25 mouse cellular contexts compared by ENCODE assay signal in genomic region chr11:70630129-70630528, GRCm38 (mm10). TPM values are rescaled to one million over a fixed set of nuclear protein-coding genes. Genes with fewer than 3 reads are reported as not detected.
DNase-seq lines count a peak whose midpoint lies in the region; ATAC-seq and TF ChIP-seq lines count a peak whose summit lies in the region.
"Had no signal": no experiment of that assay in that cellular context is flagged by ENCODE, and none has a peak within 500 bp of the region (broad histone marks: within the 10 kb centered on the region; RNA-seq: fewer than 3 reads in every experiment).

No protein-coding gene starts in this region.

- intact Hi-C loops in gastrocnemius, adult 2 months (cut with DNase I), result no loop called here
- intact Hi-C loops in gastrocnemius, postnatal 14 days (cut with DNase I; ENCODE audit: low total_unique reads), result no loop called here

- WGBS in intestine, postnatal 0 days, result 49% methylated on average over 7 of the region's 7 CpGs

- no peaks in the 10 kb centered on the region for H3K36me3 ChIP-seq in intestine, postnatal 0 days (ENCODE audit: control insufficient read depth, insufficient read depth)
- H3K36me3 ChIP-seq: embryonic facial prominence, embryonic 15.5 days; hindbrain, embryonic 13.5 days; midbrain, embryonic 13.5 days had no signal

- no peak overlapping the region for H3K4me3 ChIP-seq in gastrocnemius, adult 2 months
- H3K4me3 ChIP-seq in intestine, postnatal 0 days (ENCODE audit: low read depth, low read length), result no peak overlapping the region
- H3K4me3 ChIP-seq: embryonic facial prominence, embryonic 15.5 days; hindbrain, embryonic 13.5 days; midbrain, embryonic 13.5 days; myocyte had no signal

- H3K9me3 ChIP-seq in intestine, postnatal 0 days (ENCODE audit: control insufficient read depth), result no peaks in the 10 kb centered on the region
- H3K9me3 ChIP-seq: embryonic facial prominence, embryonic 15.5 days; hindbrain, embryonic 13.5 days; midbrain, embryonic 13.5 days had no signal

- no peak overlapping the region for H3K4me2 ChIP-seq in intestine, postnatal 0 days (replicated peaks; ENCODE audit: low read depth)
- H3K4me2 ChIP-seq: embryonic facial prominence, embryonic 15.5 days; heart, embryonic 11.5 days; hindbrain, embryonic 13.5 days; midbrain, embryonic 13.5 days had no signal

- ATAC-seq in intestine, postnatal 0 days, result no peak
- ATAC-seq: midbrain, embryonic 13.5 days had no signal

- 0 out of 2 replicates have a peak, but pooled peaks cover 2% of the 10 kb centered on the region for H3K4me1 ChIP-seq in intestine, postnatal 0 days (replicated peaks; ENCODE audit: control insufficient read depth, insufficient read depth, low read length)
- H3K4me1 ChIP-seq: embryonic facial prominence, embryonic 15.5 days; hindbrain, embryonic 13.5 days; midbrain, embryonic 13.5 days had no signal

- peak overlapping the region; percentile 38; the same call in 1 of the 2 replicates for H3K27ac ChIP-seq in gastrocnemius, adult 2 months
- peak overlapping the region; percentile 22; the same call in 1 of the 2 replicates for H3K27ac ChIP-seq in intestine, postnatal 0 days (ENCODE audit: low read depth, low read length)
- H3K27ac ChIP-seq: embryonic facial prominence, embryonic 15.5 days; hindbrain, embryonic 13.5 days; midbrain, embryonic 13.5 days had no signal

- DNase-seq in gastrocnemius, adult 2 months, result no peak
- no peak for DNase-seq in gastrocnemius, postnatal 4 days (ENCODE audit: low spot score in 2 of 2)
- peak; percentile 36 for DNase-seq in 416B (ENCODE audit: low read depth)
- peak; percentile 70 to 80 for DNase-seq in kidney, postnatal 36 days
- DNase-seq in yolk sac, embryonic 10.5 days (ENCODE audit: low spot score), result no peak
- no peak for DNase-seq in gastrocnemius, postnatal 14 days
- DNase-seq in testis, postnatal 10 days (ENCODE audit: low spot score), result no peak
- DNase-seq: cerebellum, adult 9-11 months; gastrocnemius, postnatal 36 days; heart, postnatal 14 days; left cerebral cortex, postnatal 4 days; lung, adult 18-20 months; right cerebral cortex, postnatal 4 days had no signal

- H3K9ac ChIP-seq in intestine, postnatal 0 days (ENCODE audit: low read depth, low read length), result 0 out of 2 replicates have a peak overlapping the region, but pooled peaks have one; percentile 13
- H3K9ac ChIP-seq: embryonic facial prominence, embryonic 15.5 days; hindbrain, embryonic 13.5 days; midbrain, embryonic 13.5 days had no signal

- TF ChIP-seq CTCF in gastrocnemius, adult 2 months (IDR thresholded peaks at IDR 0.05), result no peak
- no peak for TF ChIP-seq CTCF in intestine, postnatal 0 days (IDR thresholded peaks at IDR 0.05; ENCODE audit: low read depth)

- no peaks in the 10 kb centered on the region for H3K27me3 ChIP-seq in intestine, postnatal 0 days (replicated peaks; ENCODE audit: control insufficient read depth, insufficient read depth, low read length)
- H3K27me3 ChIP-seq: embryonic facial prominence, embryonic 15.5 days; hindbrain, embryonic 13.5 days; midbrain, embryonic 13.5 days had no signal

RNA-seq across cellular contexts. Expression of gene Gp1ba, which starts 8.8 kb away (rescaled TPM):
- not detected for total RNA-seq in gastrocnemius, adult 2 months (2021)
- total RNA-seq in gastrocnemius, postnatal 4 days (2021), result under 1 TPM; 0.32 to 0.39 TPM
- polyA plus RNA-seq in intestine, postnatal 0 days (2015; fragmentation: Nextera tagmentation; extraction: Ambion mirVana), result 0.07 and 0.10 TPM in 2 replicates
- total RNA-seq in gastrocnemius, postnatal 14 days (2021), result under 1 TPM in 1 of 2 experiments, not detected in 1; 0.08 TPM
- total RNA-seq: gastrocnemius, postnatal 36 days; layer of hippocampus, postnatal 25 days had no signal
- polyA plus RNA-seq: frontal cortex, adult 2 months; large intestine, adult 2 months had no signal

RNA-seq across cellular contexts. Expression of gene Chrne, which starts 11.1 kb away (rescaled TPM):
- 10 to 100 TPM; 11.0 to 18.4 TPM for total RNA-seq in gastrocnemius, adult 2 months (2021)
- 10 to 100 TPM; 13.8 to 21.4 TPM for total RNA-seq in gastrocnemius, postnatal 4 days (2021)
- 0.12 TPM in 1 of 2 replicates, not detected in the other for polyA plus RNA-seq in intestine, postnatal 0 days (2015; fragmentation: Nextera tagmentation; extraction: Ambion mirVana)
- total RNA-seq in gastrocnemius, postnatal 14 days (2021), result 10 to 100 TPM; 38.7 to 39.4 TPM
- total RNA-seq: heart, postnatal 14 days; left cerebral cortex, postnatal 4 days had no signal
- polyA plus RNA-seq: forebrain, embryonic 11.5 days; heart, embryonic 11.5 days; hindbrain, embryonic 13.5 days; midbrain, embryonic 13.5 days had no signal

RNA-seq across cellular contexts. Expression of gene 4930544D05Rik, which starts 14.5 kb away (rescaled TPM):
- total RNA-seq in gastrocnemius, adult 2 months (2021), result not detected
- total RNA-seq in gastrocnemius, postnatal 4 days (2021), result not detected
- polyA plus RNA-seq in intestine, postnatal 0 days (2015; fragmentation: Nextera tagmentation; extraction: Ambion mirVana), result not detected in 2 replicates
- not detected for total RNA-seq in gastrocnemius, postnatal 14 days (2021)
- total RNA-seq: adrenal gland, postnatal 4 days; gastrocnemius, postnatal 36 days; heart, postnatal 14 days; left cerebral cortex, postnatal 4 days; neutrophil, adult 5-6 weeks had no signal
- polyA plus RNA-seq: embryonic facial prominence, embryonic 15.5 days; forebrain, embryonic 11.5 days; frontal cortex, adult 2 months; heart, embryonic 11.5 days; hindbrain, embryonic 13.5 days; large intestine, adult 2 months; midbrain, embryonic 13.5 days had no signal

RNA-seq across cellular contexts. Expression of gene Rnf167, which starts 16.9 kb away (rescaled TPM):
- 10 to 100 TPM; 35.0 to 38.4 TPM for total RNA-seq in gastrocnemius, adult 2 months (2021)
- 10 to 100 TPM; 43.5 to 44.0 TPM for total RNA-seq in gastrocnemius, postnatal 4 days (2021)
- polyA plus RNA-seq in intestine, postnatal 0 days (2015; fragmentation: Nextera tagmentation; extraction: Ambion mirVana), result 107 TPM in 2 replicates
- 10 to 100 TPM; 34.9 to 35.7 TPM for total RNA-seq in gastrocnemius, postnatal 14 days (2021)

RNA-seq across cellular contexts. Expression of gene Slc25a11, which starts 17.1 kb away (rescaled TPM):
- 100 to 1,000 TPM; 264 to 408 TPM for total RNA-seq in gastrocnemius, adult 2 months (2021)
- 100 to 1,000 TPM; 222 TPM for total RNA-seq in gastrocnemius, postnatal 4 days (2021)
- polyA plus RNA-seq in intestine, postnatal 0 days (2015; fragmentation: Nextera tagmentation; extraction: Ambion mirVana), result 192 and 210 TPM in 2 replicates
- 100 to 1,000 TPM; 278 to 315 TPM for total RNA-seq in gastrocnemius, postnatal 14 days (2021)

Comparison
In these comparisons a context has a peak if more than half of its experiments do, and no peak if none do; other contexts are left out.
1. DNase-seq: peak in 416B (single experiment) and kidney, postnatal 36 days (2 of 2); none in gastrocnemius, adult 2 months (single experiment), gastrocnemius, postnatal 4 days (0 of 2), yolk sac, embryonic 10.5 days (single experiment), gastrocnemius, postnatal 14 days (single experiment) and testis, postnatal 10 days (single experiment).